Mouse (Mus musculus) left cerebral cortex, adult 2 months (tissue): ENCODE results near the gene Col6a2. TPM values are rescaled to one million over a fixed set of nuclear protein-coding genes. Genes with fewer than 3 reads are reported as not detected.

Experiments used
- DNase-seq, 2 experiments: peaks; one replicate each; pipeline ENCODE4 v3.0.0; 2021 to 2022; ENCODE audit warnings: low spot score in 2 of 2, mixed read lengths in 1 of 2; ENCODE audit errors: extremely low spot score in 1 of 2
- H3K27ac ChIP-seq: fragments of 200-600 bp; 2 replicates; pipeline ENCODE4 v1.8.1; 2022
- H3K4me3 ChIP-seq: fragments of 200-600 bp; 2 replicates; pipeline ENCODE4 v1.8.1; 2022
- CTCF ChIP-seq: fragments of 200-600 bp; IDR thresholded peaks from 2 replicates; pipeline ENCODE4 v1.8.1; 2022; ENCODE audit warnings: antibody characterized with exemption, mild to moderate bottlenecking, moderate library complexity
- intact Hi-C: fragments of 180-260 bp; cut with DNase I; formaldehyde crosslinking; loops from one replicate; pipeline ENCODE4 v1.15.1; 2025
- long read RNA-seq, 2 experiments: library from polyadenylated mRNA; stranded (forward); transcript quantifications; one replicate each; pipeline ENCODE4 v2.0.0; 2021; ENCODE audit warnings: borderline mapping rate in 2 of 2
- total RNA-seq, 2 experiments: library from RNA; stranded (reverse); gene quantifications; 2 replicates each; pipeline ENCODE4 v1.2.3; 2021

Gene Col6a2
- 1 to 10 TPM; 9.1 to 9.5 TPM for total RNA-seq
- long read RNA-seq, experiment 1, transcript Col6a2-201 (28 exons, 3,949 nt), result major isoform, 11 of 20 reads
- long read RNA-seq, experiment 1, partial matches to known transcripts, result 5 of 20 reads
- long read RNA-seq, experiment 1, other reads (novel, unspliced or antisense), result 4 of 20 reads
- long read RNA-seq, experiment 2, transcript Col6a2-201 (28 exons, 3,949 nt), result major isoform, 12 of 17 reads
- long read RNA-seq, experiment 2, partial matches to known transcripts, result 1 of 17 reads
- long read RNA-seq, experiment 2, other reads (novel, unspliced or antisense), result 4 of 17 reads

DNA sequence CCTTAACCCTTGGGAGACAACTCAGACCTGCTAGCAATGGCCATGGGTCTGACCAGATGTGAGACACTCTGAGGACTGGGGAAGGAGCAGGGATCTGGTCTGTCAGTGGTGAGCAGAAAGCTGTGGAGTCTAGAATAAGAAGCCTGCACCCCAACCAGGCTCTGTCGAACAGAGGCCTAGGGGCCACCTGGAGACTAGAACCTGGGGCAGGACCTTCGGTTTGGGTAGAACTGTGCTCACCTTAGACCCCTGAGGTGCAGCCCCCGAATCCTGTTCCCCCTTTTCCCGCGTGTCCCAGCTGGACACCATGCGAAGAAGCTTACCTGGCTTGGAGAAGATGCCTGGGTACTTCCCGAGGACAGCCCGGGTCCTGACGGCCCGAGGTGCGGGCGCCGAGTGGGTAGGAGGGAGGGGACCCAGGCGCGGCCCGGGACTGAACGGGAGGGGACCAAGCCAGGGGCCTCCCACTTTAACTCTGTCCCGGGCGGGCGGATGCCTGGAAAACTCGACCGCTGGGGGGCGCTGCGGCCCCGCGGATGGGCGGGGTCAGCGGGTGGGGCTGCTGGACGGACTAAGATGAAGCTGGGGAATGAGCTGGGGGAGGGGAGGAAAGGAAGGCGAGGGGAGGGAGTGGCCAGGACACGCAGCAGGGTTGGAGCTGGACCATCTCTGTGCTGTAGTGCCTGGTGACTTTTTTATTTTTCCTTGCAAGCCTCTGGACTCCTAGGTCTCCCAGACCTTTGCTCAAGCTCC, at the start of gene Col6a2:
Col6a2 (minus strand) TSS at position 703 of the 753 bp plus-strand sequence.
- intact Hi-C loops, result loop anchor here (1.0 kb wide), 1 partner anchor 111 kb away; no protein-coding TSS in a partner anchor

DNA sequence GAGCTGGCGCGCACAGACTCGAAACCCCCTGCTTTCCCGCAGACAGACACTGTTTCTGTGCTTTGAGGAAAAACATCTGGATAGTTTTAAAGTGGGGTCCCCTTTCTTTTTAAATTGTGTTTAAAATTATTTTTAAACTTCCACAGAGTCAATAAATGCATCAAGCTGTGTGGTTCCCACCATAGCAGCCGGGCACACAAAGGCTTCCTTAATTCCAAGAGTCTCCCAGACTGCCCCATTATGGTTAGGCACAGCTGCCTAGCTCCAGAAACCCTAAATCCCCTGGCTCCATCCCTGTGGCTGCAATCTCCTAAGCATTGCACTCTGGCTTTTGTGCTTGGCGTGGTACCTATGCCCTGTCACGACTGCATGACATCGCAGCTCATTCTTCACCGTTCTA, 48.5 kb upstream of the Col6a2 start:
- intact Hi-C loops, result no loop called here
- TF ChIP-seq CTCF, result no peak
- Histone ChIP-seq H3K27ac (no peak overlapping the region), H3K4me3 (no peak overlapping the region)
- no peak for DNase-seq

More for the DNA sequence above, at the start of gene Col6a2:
- peak; percentile 73 to 86 for DNase-seq
- peak; percentile 74 for TF ChIP-seq CTCF
- Histone ChIP-seq H3K27ac (no peak within 1 kb of the TSS), H3K4me3 (peak within 1 kb of the TSS; percentile 35)

DNA sequence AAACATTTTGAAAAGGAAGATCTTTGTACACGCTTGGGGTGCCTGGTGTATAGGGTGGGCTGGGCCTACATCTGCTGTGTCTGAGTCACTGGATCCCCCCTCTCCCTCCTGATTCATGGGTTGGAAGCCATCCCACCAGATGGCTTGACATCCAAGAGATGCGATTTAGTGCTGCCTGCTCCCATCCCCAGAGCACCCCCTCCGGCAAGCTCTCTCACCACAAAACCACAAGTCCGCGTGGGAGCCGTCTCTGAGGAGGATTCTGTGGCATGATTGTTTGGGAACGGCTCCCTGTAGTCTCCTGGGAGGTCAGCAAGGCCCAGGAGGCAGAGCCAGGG, 45.5 kb upstream of the Col6a2 start:
- Histone ChIP-seq H3K27ac (peak overlapping the region; percentile 55; the same call in 1 of the 2 replicates), H3K4me3 (no peak overlapping the region)
- intact Hi-C loops, result loop anchor here (5.0 kb wide), 1 partner anchor 63 kb away; no protein-coding TSS in a partner anchor
- DNase-seq, result peak; percentile 60 to 77
- no peak; the same call in 1 of the 2 replicates for TF ChIP-seq CTCF

DNA sequence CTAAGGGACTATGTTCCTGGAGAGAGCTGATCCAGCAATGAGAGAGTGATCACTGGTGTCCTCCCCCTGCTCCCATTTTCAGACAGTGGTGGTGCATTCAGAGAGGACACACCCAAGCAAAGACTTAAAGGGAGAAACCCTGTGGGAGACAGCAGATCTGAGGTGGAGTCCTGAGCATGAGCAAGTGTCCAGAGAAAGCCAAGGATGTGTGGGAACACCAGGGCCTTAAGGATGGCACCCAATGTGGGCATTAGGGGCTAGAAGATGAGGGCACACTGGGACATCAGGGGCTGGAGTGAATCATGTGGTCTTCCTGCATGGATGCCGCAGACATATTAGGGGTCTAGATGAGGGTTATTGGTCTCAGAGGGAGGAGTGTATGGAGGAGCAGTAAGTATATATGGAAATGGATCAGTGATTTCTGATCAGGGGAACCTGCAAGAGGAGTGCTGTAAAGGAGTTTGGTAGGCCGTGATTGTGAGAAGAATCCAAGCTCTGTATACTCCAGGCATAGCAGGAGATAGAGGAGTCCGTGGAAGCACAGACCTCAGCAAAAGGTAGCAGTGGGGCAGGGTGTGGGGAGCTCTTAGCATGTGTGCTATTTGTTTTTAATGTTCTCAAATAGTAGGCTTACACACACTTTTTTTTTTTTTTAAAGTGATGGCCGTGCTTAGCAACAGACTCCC, 45.0 kb upstream of the Col6a2 start:
- no peak for DNase-seq
- H3K4me3 ChIP-seq, result no peak overlapping the region
- H3K27ac ChIP-seq, result 0 out of 2 replicates have a peak overlapping the region, but pooled peaks have one; percentile 32
- intact Hi-C loops, result loop anchor here (5.0 kb wide), 1 partner anchor 64 kb away; no protein-coding TSS in a partner anchor
- no peak for TF ChIP-seq CTCF

DNA sequence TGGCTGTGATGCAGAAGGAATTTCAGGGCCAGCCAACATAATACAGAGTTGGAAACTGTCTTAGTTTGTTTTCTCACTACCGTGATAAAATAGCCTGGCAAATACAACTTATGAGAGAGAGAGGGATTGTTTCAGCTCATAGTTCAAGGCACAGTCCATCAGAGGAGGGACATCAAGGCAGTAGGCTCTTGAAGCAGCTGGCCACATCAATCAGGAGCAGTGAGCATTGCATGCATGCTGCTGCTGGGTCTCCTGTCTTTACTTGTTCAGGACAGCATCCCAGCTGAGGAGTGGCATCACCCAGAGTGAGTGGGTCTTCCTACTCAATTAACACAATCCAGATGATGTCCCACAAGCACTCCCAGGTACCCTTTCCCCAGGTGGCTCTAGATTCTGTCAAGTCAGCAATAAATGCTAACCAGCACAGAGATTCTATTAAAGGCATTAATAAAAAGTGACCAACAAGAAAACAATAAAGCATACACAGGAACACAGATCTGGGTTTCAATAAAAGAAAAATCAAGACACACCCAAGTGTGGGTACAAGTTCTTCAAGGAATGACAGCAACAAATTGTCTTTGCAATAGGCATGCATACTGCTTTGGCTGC, 43.9 kb upstream of the Col6a2 start:
- intact Hi-C loops, result loop anchor here (5.0 kb wide), 1 partner anchor 65 kb away; no protein-coding TSS in a partner anchor
- H3K27ac ChIP-seq, result no peak overlapping the region

DNA sequence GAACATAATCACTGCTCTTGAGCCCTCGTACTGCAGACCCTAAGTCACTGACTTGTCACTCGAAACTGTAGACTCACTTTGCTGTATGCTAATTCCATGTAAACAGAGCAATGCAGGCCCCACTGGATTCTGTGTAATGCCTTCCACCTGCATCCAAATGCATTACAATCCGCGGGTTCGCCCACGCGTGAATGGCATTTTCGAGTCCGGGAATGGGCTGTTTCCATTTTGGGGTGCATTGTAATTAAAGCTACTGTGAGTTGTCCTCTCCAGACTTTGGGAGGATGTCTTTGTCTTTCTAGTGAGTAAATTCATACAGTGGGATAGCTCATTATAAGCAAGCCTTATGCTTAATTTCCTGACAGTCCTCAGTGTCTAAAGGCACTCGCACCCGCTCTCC, 42.1 kb upstream of the Col6a2 start:
- intact Hi-C loops, result loop anchor here (5.0 kb wide), 1 partner anchor 67 kb away; no protein-coding TSS in a partner anchor
- no peak for DNase-seq
- TF ChIP-seq CTCF, result no peak
- Histone ChIP-seq H3K4me3 (no peak overlapping the region), H3K27ac (no peak overlapping the region)

More for the DNA sequence above, 43.9 kb upstream of the Col6a2 start:
- DNase-seq, result no peak
- TF ChIP-seq CTCF, result no peak
- no peak overlapping the region for H3K4me3 ChIP-seq

DNA sequence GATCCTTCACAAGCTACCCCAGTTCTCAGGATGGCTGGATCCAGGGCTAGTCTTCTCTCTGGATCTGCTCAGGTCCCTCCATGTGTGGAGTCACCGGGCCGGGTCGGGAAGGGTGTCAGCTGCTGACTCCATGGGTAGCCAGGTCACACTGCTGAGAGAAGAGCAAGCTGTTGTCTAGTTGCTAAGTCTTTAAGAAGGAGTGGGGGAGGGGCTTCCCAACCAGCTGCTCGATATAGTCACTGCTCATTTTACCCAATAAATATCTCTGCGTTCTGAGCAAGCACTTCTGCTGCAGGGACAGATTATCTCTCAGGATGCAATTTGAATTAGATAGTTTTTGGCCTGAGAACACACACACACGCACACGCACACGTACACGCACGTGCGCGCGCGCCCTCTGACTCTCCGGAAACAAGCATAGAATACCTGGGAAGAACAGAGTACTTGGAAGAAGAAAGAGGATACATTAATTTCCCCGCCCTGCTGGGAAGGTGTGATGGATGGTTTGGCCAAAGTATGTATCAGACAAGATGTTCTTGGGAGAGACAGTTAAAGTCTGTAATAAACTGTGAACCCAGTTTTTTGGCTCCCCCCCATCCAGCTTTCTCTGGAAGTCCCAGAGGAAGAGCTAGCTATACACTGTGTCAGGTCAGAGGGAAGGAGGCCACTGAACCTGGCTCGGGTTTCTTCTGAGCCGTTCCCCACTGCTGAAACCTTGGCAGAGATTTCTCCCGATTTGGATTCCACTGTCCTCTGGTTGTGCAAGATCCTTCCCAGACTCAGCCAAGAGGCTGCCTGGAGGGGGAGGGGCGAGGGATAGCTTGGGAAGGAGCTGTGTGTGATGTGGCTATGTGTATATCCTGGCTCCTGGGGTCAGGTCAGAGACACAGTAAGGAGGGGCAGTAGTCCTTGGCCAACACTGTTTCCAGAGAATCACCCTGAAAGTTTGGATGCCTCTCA, 41.0 kb upstream of the Col6a2 start:
- intact Hi-C loops, result loop anchor here (5.0 kb wide), 1 partner anchor 68 kb away; no protein-coding TSS in a partner anchor
- no peak overlapping the region for H3K27ac ChIP-seq
- DNase-seq, result no peak
- no peak overlapping the region for H3K4me3 ChIP-seq
- TF ChIP-seq CTCF, result no peak

DNA sequence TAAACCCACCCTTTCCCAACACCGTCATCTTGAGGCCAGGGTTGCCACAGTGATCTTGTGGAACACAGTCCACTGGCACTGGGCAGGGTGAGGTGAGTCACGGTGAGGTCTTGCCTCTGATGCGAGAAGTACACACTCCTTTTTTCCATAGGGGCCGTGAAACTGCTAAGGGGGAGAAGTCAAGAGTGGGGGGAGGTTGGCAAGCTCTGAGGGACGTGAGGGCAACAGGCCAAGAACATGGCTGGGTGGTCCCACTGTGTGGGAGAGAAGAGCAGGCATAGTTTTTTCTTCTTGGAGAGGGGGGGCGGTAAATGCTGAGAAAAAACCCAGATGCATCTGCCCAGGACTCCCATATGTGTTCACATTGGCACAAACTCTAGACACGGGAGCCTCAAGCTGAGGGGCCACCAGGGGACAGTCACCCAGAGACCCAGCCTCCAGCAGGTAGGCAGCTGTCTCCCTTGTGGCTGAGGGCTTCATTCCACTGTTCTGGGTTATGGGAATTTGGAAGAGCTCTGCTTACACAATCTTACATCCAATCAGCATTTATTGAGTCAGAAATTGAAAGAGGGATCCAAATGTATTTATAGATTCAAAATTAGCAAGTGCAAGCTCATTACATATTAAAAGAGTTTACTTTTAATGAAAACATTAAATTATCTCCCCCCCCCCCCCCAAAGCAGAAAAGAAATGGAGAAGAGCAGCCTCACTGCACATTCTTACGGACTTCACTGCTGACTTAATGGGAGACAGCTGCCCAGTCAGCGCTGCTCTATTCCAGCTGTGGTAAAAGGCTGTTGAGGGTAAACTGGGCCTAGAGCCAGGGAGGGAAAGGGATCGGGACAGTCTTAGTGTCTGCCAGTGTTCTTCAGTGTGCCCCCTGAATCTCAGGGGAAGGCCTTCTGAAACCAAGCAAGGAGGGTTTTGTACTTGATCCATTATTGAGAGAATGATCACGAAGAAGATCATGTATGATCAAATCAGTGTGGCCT, 30.2 kb upstream of the Col6a2 start:
- no peak for DNase-seq
- no peak for TF ChIP-seq CTCF
- Histone ChIP-seq H3K27ac (no peak overlapping the region), H3K4me3 (no peak overlapping the region)
- intact Hi-C loops, result no loop called here

DNA sequence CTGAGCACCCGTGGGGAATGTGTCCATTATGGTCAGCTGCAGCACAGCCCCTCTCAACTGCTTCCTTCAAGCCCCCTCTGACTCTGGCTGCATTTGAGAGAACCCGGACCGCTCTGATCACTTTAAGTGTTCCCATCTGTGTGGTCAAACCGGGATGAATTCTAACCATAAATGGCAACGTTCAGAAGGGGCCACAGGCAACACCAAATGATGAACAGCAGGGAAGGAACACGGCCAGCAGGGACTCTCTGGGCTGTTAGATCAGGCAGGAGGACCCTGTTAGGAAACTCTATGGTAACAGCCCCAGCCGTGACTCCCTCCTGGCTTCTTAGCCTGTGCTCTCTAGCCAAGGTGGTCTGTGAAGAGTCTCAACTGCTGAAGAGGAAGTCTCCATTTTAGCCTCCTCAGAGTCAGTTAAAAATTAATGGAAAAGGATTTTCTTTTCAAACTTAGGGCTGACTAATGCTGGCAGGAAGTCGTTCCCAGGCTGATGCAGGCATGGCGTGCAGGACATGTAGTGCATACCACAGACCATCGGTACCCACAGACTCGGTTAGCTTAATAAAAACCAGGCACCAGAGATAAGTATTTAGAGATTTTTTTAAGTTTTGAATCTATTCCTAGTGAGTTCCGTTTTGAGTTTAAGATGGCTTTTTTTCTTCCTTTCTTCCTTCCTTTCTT, 27.4 kb upstream of the Col6a2 start:
- no peak for TF ChIP-seq CTCF
- no peak for DNase-seq
- Histone ChIP-seq H3K4me3 (no peak overlapping the region), H3K27ac (no peak overlapping the region)
- intact Hi-C loops, result no loop called here
